Mouse (Mus musculus) heart, postnatal 0 days (tissue): ENCODE data around the gene Shoc2.

Experiments
- CTCF ChIP-seq: IDR thresholded peaks from 2 replicates; pipeline ENCODE4 v1.5.1; 2016; ENCODE audit warnings: antibody characterized with exemption, control low read depth, low read depth
- EP300 ChIP-seq: IDR thresholded peaks from 2 replicates; pipeline ENCODE4 v1.6.1; 2016; ENCODE audit warnings: antibody characterized with exemption, low read depth

GRCm38 (mm10) chr19:54070521-54070920, 126.4 kb downstream of the Shoc2 start:
- no peak for TF ChIP-seq CTCF
- no peak for TF ChIP-seq EP300
